Mouse (Mus musculus) heart, adult 2 months (tissue): Measurements from ENCODE around the gene Hcst.

Experiments
- CTCF ChIP-seq: fragments of 200-600 bp; IDR thresholded peaks from 2 replicates; pipeline ENCODE4 v1.8.1; 2022; ENCODE audit warnings: antibody characterized with exemption, mild to moderate bottlenecking, moderate library complexity
- POLR2A ChIP-seq: fragments of 200-500 bp; IDR thresholded peaks from 2 replicates; pipeline ENCODE4 v1.6.1; 2011; ENCODE audit warnings: mild to moderate bottlenecking, low read depth, low read length, control low read depth; ENCODE audit not compliant: insufficient read depth

DNA sequence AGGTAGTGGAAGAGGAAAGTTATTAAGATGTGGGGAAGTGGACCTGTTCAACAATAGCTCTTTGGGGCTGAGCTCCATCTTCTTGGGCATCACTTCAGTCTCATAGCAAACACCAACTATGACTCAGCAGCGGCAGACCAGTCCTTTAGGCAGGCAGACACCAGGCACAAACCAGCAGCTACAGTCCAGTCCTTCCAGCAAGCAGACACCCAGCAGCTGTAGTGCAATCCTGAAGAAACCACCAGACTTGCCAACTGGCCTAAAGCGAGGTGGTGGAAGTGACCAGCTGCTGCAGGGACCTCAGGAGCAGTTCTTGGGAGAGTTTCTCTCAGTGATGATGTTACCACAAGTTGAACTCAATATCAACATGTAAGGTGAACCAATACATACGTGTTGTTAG is 11.0 kb downstream of the Hcst start:
- no peak for TF ChIP-seq CTCF
- TF ChIP-seq POLR2A: no peak
